Mouse (Mus musculus) cerebellum, adult 18-20 months (tissue): Measurements from ENCODE around the gene Abhd17b.
"Not testable (repeated sequence)": the region's sequence is repeated elsewhere in the genome, so short reads cannot be mapped to it uniquely, and the experiment has no call there.

ENCODE experiments used
- DNase-seq, 2 experiments: peaks; one replicate each; pipeline ENCODE4 v3.0.0; 2021

The Abhd17b gene

DNA sequence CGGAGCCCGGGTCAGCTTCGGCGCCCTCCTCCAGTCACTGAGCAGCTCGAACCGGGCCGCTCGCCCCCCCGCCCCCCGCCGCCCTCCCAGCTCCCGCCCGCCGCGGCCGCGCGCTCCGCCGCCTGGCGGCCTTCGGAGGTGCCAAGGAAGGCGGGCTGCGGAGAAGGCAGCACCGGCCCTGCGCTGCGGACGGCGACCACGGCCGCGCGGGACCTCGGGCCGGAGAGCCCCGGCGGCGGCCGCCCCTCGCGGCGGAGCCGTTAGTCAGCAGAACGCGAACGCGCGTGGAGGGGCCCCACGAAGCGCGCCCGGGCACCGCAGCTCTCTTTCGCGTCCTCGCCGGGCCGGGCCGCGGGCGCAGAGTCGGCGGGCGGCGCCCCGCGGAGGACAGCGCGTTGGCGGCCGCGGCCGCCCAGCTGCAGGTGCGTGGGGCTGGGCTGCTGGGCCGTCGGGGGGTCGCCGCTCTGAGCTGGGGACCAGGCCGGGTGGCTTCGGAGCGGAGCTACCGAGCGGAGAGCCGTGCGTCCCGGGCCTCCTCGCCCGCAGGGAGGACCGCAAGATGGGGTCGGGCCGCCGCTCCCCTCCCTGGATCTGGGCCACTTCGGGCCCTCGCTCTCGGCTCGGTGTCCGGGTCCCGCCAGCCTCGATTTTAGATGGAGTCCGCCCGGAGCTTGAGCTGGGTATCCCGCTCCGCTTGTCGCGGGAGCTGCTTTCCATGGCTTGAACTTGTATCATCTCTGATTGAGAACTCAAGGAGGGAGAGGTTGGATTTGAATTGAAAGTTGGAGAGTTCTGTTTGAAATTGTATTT lies at the start of gene Abhd17b:
Abhd17b (plus strand) TSS at position 14 of the 810 bp plus-strand sequence.
- DNase-seq: peak; percentile 55 to 71

DNA sequence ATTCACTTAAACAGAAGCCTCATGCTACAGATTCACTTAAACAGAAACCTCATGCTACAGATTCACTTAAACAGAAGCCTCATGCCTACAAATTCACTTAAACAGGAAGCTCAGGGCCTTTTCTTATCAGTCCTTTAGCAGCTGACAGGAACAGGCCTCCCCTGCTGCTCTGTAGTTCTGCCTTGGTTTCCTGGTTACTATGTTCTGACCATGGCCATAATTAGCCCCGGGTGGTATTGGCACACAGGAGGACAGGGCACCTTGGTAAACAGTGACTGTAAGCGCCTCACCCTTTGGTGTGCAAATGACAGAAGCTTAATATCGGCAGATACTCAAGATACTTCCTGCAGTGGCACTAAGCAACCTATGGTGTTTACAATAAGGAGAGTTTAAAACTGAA lies 49.1 kb upstream of the Abhd17b start:
- no peak for DNase-seq

DNA sequence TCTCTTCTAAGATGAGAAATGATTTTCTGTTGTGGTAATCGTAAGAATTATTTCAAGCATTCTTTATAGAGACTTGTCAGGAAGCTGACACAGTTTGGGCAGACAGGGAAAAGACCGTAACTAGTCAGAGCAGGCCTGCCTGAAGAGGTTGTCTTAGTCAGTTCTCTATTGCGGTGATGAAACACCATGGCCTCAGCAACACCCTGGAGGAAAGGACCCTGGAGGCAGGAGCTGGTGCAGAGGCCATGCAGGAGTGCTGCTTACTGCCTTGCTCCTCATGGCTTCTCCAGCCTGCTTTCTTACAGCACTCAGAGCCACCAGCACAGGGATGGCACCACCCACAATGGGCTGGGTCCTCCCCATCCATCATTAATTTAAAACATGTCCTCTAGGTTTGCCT lies 47.7 kb upstream of the Abhd17b start:
- no peak for DNase-seq

DNA sequence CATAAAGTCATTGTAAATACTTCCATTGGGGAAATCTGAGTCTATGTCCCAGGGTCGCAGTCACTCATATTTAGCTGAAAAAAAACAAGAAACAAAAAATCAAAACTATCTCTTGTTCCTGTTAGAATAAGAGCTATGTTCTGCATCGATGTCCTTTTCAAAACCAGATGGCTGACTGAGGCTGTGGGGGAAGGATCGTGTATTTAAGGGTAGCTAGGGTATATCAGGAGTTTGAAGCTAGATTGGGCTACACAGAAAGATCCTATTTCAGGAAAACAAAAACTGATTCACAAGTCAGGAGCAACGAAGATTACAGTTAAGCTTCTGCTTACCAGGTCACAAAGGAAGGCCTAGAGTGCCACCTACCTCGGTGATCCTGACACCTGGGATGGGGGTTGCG lies 42.7 kb upstream of the Abhd17b start:
- no peak for DNase-seq

DNA sequence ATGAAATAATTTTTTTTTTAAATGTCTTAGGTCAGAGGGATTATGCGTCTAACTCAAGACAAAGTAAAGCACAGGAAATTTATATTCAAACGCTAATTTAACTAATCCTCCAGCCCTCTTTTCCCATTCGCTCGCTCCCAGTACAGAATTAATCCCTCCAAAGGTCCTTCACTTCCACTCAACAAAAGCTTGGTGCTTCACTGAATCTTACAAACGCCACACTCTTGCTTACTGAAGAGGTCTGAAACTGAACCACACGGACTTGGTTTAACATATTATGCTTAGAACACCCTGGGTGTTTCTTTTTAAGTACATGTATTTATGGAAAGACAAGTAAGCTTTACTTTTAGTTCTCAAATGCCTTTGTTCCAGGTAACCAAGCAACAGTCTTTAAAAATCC lies 41.7 kb upstream of the Abhd17b start:
- no peak for DNase-seq

DNA sequence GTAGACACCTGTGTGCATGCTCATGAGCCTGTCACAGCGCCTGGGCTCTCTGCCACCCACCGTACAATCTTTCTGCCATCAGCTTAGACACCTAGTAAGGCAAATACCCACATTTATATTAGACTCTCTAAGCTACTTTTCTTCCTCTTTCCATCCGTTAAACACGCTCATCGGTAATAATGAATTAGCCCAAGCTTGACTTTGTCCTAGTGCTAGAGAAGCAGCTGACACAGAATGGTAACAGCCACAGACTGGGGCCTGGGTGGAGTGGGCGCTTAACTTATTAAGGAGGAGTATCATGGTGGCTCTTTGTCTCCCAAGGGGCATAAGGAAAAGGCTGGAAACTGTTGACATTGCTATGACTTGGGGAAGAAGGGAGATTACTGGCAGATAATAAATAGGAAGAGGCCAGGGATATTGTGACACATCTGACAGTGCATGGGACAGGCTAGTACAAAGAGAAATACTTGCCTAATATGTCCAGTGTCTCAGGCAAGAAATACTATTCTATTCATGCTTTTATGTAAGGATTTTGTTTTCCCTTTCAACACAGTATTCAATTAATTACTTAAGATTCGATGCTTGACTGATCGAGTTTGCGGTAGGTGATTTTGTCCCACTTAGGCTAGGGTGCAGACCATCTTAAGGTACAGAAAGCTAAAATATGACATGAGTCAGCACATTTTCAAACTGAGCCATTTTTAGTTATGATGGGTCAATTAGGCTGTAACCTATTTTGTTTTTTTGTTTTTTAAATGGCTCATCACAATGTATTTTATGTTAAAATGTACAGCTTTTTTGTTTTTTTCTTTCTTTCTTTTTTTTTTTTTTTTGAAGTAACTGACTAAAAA lies 41.0 kb upstream of the Abhd17b start:
- no peak for DNase-seq

DNA sequence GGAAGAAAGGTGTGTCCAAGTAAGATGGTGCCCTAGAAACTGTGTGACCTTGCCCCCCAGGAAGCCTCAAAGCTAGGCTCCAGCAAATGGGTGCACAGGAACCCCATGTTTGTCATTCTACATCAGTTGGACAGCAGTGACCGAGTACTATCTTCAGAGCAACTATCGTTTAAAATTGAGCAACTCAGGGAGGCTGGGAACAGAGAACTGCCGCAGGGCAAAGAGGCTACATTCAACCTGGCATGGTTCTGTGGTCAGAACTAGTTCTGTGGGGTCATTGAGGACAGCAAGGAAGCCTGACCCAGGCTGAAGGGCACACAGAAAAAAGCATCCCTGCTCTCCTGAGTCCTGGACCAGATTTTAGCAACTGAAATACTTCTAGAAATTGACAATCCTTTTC lies 37.2 kb upstream of the Abhd17b start:
- DNase-seq: no peak

DNA sequence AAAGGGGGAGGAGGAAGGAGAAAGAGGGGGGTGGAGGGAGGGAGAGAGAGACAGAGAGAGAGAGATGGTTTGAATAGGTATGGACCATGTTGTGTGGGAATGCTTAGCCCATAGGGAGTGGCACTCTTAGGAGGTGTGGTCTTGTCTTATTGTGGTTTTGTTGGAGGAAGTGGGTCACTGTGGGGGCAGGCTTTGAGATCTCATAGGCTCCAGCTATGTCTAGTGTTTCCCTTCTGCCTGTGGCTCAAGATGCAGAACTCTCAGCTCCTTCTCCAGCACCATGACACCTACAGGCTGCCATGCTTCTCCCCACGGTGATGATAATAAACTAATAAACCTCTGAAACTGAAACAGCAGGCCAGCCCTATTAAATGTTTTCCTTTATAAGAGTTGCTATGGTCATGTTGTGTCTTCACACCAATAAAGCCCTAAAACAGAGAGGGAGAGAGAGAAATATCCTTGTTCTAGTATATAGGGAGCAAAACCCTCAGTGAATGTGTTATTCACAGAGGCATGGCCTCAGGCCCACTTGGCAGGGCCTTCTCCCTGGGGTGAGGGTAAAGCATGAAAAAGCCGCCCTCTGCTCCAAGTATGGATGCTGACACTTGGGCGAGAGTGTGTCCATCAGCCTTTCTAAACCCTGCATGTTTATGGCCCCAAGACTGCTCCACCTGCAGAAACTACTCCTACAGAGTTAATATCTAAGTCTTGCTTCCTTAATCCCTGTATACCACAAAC lies 29.4 kb upstream of the Abhd17b start:
- peak; percentile 12 to 27 for DNase-seq

DNA sequence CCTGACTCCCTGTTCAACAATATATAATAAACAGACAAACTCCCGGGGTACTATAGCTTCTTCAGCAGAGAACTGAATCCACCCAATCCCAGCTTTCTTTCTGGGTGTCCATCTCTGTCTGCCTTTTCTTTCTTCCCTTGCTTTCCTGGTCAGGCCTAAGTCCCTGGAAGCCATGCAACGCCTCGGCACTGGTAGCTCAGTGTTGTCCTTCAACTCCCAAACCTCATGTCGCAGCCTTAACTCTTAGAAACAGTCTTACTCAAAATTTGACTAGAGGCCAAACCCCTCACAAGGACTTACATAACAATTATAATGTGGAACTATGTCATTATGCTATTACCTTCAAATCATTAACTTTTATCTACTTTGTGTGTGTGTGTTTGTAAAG lies 28.8 kb upstream of the Abhd17b start:
- DNase-seq: no peak

DNA sequence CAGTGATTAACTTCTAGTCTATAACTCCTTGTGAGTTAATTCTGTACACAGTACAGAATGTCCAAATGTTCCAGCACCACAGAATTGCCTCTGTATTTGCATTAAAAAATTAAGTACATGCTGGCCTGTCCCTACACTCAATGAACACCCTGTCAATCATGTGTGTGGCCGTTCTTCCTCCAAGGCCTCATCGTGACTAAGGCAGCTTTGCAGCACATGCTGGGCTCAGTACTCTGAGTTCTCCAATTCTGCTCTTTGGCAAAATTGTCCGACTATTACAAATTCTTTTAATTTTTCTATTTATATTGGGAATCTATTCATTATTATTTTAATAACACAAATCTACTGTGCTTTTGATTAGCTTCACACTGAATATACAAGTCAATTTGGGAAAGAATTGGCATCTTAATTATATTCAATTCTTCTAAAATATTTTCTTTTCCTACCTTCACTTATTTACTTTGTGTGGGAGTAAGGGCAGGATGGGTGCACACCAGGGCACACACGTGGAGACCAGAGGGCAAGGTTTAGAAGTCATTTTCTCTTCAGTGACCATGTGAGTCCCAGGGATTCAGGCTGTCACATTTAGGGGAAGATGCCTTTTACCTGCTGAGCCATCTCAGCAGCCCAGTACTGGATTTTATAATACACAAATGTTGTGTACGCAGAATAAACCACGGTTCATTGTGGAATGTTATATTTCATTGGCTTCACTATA lies 26.6 kb upstream of the Abhd17b start:
- no peak for DNase-seq

DNA sequence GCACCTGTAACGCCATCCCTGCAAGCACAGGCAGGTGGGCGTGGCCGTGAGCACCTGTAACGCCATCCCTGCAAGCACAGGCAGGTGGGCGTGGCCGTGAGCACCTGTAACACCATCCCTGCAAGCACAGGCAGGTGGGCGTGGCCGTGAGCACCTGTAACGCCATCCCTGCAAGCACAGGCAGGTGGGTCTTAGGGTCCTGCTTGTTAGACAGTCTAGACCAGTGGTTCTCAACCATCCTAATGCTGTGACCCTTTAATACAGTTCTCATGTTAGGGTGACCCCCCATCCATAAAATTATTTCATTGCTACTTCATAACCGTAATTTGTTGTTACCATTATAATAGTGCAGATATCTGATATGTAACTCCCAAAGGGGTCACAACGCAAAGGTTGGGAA lies 24.5 kb upstream of the Abhd17b start:
- not testable (repeated sequence) for DNase-seq

DNA sequence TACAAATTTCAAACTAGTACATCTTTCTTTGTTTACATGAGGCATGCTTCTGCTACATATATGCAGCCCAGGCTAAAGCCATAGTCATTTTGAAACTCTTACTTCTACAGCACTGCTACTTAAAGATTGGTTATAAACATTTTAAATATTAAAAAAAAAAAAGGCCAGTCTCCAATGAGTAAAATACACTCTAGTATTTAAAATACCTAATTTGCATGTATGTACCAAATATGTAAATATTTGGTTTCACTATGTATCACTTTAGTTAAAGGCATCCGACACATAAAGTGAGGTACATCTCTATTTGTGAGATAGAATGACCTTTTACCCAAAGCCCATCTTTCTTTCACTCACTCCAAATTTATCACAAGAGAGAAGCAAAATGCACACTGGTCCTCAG lies 24.0 kb upstream of the Abhd17b start:
- no peak for DNase-seq

DNA sequence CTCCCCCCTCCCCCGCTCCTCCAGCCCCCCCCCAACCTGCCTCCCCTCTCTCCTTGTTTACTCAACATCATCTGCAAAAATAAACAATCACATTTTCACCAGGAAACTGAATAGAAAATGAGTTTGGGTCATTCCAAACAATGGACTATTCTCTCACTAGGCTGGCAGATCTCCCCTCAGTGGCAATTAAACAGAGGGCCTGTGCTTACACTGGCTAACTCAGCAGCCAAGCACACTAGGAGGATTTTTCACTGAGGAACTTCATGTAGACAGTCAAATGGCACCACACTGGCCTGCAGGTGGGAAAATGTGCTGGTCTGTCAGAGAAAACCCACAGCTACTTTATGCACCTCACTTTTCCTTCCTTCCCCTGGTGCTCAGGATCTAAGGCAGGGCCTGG lies 23.5 kb upstream of the Abhd17b start:
- no peak for DNase-seq

DNA sequence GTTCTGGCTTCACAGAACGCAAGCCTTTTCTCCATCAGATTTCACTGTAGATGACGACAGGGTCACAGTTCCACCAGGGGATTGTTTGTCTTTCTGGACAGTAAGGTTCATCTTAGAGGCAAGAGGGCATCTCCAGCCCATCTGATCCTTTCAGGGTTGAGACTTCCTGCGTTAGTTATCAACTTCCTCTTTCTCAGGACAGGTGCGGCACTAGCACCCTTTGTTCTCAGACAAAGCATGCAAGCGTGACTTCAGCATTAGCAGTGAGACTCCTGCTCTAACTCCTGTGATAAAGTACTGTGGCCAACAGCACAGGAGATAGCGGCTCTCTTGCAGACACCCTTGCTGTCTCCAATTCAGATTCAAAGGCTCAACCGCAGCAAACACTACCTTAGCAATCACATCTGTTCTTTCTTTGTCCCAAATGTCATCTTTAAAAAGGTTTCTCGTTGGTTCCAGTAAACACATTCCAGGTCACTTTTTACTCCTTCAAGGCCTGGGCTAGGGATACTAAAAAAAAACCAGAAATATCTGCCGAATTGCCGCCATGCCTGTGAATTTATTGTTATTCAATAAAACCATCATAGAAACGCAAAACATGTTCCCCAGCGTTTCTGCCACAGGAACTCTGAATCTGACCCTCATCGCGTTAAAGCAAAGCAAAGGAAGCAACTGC lies 22.2 kb upstream of the Abhd17b start:
- no peak for DNase-seq

DNA sequence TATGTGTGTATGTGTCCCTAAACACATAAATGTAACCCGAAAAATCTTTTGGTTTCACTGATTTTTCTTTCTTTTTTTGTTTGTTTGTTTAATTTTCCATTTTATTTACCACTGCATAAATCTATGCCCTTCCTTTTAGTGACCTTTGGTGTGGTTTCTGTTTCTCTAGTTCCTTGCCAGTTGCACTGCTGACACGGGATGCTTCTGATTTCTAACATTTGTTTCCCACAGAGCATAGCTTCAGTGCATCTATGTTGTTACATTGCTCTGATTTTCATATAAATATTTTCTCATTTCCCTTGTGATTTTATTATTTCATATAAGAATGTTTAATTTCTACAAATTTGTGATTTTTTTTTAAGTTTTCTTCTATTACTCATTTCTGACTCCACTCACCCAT lies 17.6 kb upstream of the Abhd17b start:
- DNase-seq: no peak

DNA sequence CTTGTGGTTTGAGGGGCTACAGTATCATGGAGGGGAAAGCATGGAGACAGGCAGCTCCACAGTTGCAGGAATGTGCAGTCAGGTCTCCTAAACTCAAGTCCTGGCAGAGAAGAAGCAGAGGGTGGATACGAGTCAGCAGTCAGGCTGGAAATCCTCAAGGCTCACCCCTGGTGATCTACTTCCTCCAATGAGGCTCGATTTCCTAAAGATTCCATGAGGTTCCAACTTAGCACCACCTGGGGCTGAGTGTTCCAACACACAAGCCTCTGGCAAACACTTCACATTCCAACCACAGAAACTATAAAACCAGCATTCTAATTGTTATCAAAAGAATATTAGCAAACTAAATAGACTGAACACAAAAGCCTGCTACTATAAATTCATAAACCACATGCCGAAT lies 16.1 kb upstream of the Abhd17b start:
- DNase-seq: no peak

DNA sequence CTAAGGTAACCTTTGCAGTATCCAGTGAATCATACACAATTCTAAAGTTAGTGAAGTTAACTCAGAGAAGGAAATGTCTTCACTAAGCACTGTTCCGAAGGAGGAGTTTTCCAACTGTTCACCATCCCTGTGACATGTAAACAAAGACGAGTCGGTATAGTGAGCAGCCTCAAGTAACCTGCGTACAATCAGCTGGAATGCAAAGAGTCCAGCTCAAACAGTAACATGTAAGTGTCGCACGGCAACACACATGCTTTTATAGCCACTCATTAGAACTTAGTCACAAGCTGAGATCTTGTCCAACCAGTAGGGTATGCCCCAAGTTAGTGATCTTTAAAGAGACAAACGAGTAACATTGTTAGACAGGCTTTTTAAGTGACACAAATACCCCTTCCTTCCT lies 15.3 kb upstream of the Abhd17b start:
- DNase-seq: no peak

DNA sequence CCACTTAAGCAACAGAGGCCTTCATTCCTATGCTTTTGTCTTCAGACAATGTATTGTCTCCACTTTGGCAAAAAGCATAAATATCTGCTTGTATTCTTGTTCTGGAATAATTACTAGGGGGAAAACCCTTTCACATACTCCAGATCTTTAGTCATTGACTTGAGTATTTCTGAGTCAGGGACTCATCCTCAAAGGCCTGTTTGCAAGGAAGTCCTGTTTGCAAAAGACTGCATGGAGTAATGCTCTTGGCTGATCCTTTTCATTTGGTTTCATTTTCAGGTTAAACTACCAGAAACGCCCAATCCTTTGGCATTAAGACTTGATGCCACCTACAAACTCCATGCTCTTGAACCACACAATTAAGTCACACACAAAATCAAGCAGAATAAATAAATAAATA lies 9.1 kb upstream of the Abhd17b start:
- no peak for DNase-seq

DNA sequence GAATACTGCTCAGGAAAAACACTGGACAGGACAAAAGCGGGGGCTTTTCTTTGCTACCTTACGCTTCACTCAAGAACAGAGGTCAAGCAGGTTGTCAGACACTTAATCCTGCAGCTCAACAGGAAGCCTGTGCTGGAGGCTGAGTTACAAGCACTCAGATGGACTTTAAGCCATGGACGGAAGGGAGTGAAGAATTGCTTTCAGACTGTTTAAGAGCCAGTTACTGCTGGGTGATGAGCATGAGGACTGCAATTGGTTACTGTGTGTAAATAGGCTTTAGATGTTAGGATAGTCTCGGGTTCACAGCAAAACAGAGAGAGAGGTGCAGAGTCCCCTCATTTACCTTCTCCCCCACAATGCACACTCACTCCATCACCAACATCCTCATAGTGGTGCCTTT lies 7.7 kb upstream of the Abhd17b start:
- no peak for DNase-seq

DNA sequence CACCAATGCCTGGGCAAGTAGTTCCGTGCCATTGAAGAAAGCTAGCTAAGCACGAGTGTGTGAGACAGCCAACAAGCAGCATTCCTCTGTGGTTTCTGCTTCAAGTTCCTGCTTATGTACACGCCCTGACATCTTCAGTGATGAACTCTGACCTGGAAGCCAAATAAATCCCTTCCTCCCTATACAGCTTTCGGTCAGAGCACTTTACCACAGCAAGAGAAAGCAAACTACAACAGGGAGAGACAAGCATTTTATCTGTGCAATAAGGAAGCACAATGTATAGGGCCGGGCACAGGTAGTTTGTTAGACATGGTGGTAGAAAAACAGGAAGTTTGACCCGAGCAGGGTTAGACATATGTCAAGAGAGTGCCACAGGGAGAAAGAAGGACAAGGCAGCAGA lies 6.8 kb upstream of the Abhd17b start:
- no peak for DNase-seq

DNA sequence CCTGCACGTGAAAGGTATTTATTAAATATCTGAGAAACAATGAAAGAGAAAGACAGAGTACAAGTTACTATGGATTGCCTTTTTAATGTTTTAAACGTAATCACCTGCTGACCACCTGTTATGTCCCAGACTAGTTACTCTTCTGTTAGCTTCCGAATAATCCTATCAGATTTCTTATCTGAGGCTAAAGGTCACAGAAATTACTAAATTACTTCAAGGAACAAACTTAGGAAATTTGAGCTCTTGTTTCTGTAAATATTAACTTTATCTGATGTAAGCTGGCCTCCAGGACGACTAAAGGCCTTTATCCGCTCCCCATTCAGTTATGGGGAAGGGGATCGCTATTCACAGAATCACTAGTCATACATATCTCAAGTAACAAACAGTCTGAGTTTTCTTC lies 1.3 kb upstream of the Abhd17b start:
- no peak for DNase-seq
